Mouse (Mus musculus) forebrain, postnatal 0 days (tissue): ENCODE measurements around the gene Tcea2. TPM values are rescaled to one million over a fixed set of nuclear protein-coding genes. Genes with fewer than 3 reads are reported as not detected.

Source experiments
- ATAC-seq: fragments of 200-750 bp; cut with Nextera tagmentation; 2 replicates; pipeline ENCODE4 v1.8.0; 2017; ENCODE audit warnings: mild to moderate bottlenecking, moderate library complexity
- DNase-seq: peaks from one replicate; pipeline ENCODE4 v3.0.0-alpha.2; 2015
- H3K27ac ChIP-seq: fragments of 300-500 bp; sonication (generic); 2 replicates; pipeline ENCODE4 v1.5.1; 2014; ENCODE audit warnings: low read depth, mild to moderate bottlenecking, antibody characterized with exemption, low read length, moderate library complexity, mixed read lengths
- H3K27me3 ChIP-seq: fragments of 300-500 bp; sonication (generic); 2 replicates; pipeline ENCODE4 v1.6.1; 2014; ENCODE audit warnings: mild to moderate bottlenecking, low read length, mixed read lengths; ENCODE audit not compliant: insufficient read depth
- H3K36me3 ChIP-seq: fragments of 300-500 bp; sonication (generic); 2 replicates; pipeline ENCODE4 v1.6.1; 2014; ENCODE audit warnings: mild to moderate bottlenecking, moderate library complexity; ENCODE audit not compliant: insufficient read depth
- H3K4me1 ChIP-seq: fragments of 300-500 bp; sonication (generic); 2 replicates; pipeline ENCODE4 v1.6.1; 2014; ENCODE audit warnings: antibody characterized with exemption; ENCODE audit not compliant: insufficient read depth
- H3K4me2 ChIP-seq: fragments of 300-500 bp; sonication (generic); 2 replicates; pipeline ENCODE4 v1.6.1; 2014; ENCODE audit warnings: low read depth, mild to moderate bottlenecking, moderate library complexity
- H3K4me3 ChIP-seq: fragments of 300-500 bp; sonication (generic); 2 replicates; pipeline ENCODE4 v1.5.1; 2014; ENCODE audit warnings: low read depth, low read length, mixed read lengths
- H3K9ac ChIP-seq: fragments of 300-500 bp; sonication (generic); 2 replicates; pipeline ENCODE4 v1.6.1; 2014; ENCODE audit warnings: mild to moderate bottlenecking
- H3K9me3 ChIP-seq: fragments of 300-500 bp; sonication (generic); 2 replicates; pipeline ENCODE4 v1.6.1; 2016; ENCODE audit warnings: low read length
- CTCF ChIP-seq: sonication (generic); IDR thresholded peaks from 2 replicates; pipeline ENCODE4 v1.5.1; 2016; ENCODE audit warnings: antibody characterized with exemption, control low read depth, low read depth
- WGBS: fragments of 180-500 bp; shearing (Covaris S2); extraction: QIAGEN DNeasy Blood & Tissue Kit; methylation state at CpG from one replicate; pipeline ENCODE4 v1.1.7; 2014; 5-methylcytosine and 5-hydroxymethylcytosine counted together
- polyA plus RNA-seq: library from polyadenylated mRNA; unstranded; fragments of >200 nt; fragmentation: Nextera tagmentation; extraction: Ambion mirVana; gene quantifications from 2 replicates; pipeline ENCODE4 v1.2.1, GENCODE M21; 2015
- total RNA-seq: library from RNA; depleted of rRNA; stranded (reverse); fragments of >200 nt; gene quantifications from 2 replicates; pipeline ENCODE4 v1.2.3, GENCODE M21; 2014

The Tcea2 gene
- total and polyA plus RNA-seq, 2 experiments from 2014 or later, result 55.6 to 57.5 TPM

GRCm38 (mm10) chr2:181662620-181663297 is 17.4 kb upstream of the Tcea2 start:
- no peak for TF ChIP-seq CTCF
- peaks cover under 1% of the 10 kb centered on the region for H3K27me3 ChIP-seq
- no peak overlapping the region for H3K9ac ChIP-seq
- H3K4me2 ChIP-seq, result no peak overlapping the region
- H3K9me3 ChIP-seq, result no peaks in the 10 kb centered on the region
- no peaks in the 10 kb centered on the region for H3K4me1 ChIP-seq
- WGBS, result 87% methylated on average over 3 of the region's 3 CpGs
- ATAC-seq (no peak), DNase-seq (no peak)
- H3K4me3 ChIP-seq, result no peak overlapping the region
- no peaks in the 10 kb centered on the region for H3K36me3 ChIP-seq
- no peak overlapping the region for H3K27ac ChIP-seq

DNA sequence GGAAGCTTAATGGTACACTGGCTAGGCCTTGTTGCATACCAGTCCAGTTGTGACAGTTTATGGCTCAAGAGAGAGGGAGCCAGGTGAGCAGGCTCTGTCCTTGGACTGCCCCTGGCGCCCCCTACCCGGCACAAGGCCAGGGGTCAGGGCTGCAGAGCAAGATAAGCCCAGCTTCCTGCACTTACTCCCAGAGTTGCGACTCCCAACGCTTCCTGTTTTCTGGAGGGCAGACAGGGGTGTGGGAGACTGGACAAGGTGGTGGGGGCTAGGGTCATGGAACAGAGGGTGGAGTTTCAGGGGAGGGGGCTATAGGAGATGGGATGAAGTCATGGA is 16.8 kb upstream of the Tcea2 start:
- Histone ChIP-seq H3K4me2 (no peak overlapping the region), H3K27ac (no peak overlapping the region), H3K4me3 (no peak overlapping the region), H3K36me3 (no peaks in the 10 kb centered on the region), H3K4me1 (no peaks in the 10 kb centered on the region), H3K9me3 (no peaks in the 10 kb centered on the region), H3K9ac (no peak overlapping the region), H3K27me3 (peaks cover 6% of the 10 kb centered on the region)
- no peak for TF ChIP-seq CTCF
- WGBS, result 35% methylated on average over 4 of the region's 4 CpGs
- ATAC-seq (no peak), DNase-seq (no peak)

- H3K4me1 ChIP-seq, result 0 out of 2 replicates have a peak, but pooled peaks cover 3% of the 10 kb centered on the region
- H3K9ac ChIP-seq, result peak overlapping the region; percentile 51; the same call in 1 of the 2 replicates
- WGBS, result 6% methylated on average over 56 of the region's 56 CpGs
- DNase-seq, result no peak
- H3K27me3 ChIP-seq, result peaks cover 62% of the 10 kb centered on the region
- ATAC-seq, result peak; percentile 21; the same call in 1 of the 2 replicates
- no peak overlapping the region for H3K27ac ChIP-seq
- peak overlapping the region; percentile 66 for H3K4me2 ChIP-seq
- H3K4me3 ChIP-seq, result peak overlapping the region; percentile 43
- peak; percentile 31 for TF ChIP-seq CTCF
- H3K9me3 ChIP-seq, result no peaks in the 10 kb centered on the region
- no peaks in the 10 kb centered on the region for H3K36me3 ChIP-seq
Observed at GRCm38 (mm10) chr2:181670285-181670912, 9.7 kb upstream of the Tcea2 start.

DNA sequence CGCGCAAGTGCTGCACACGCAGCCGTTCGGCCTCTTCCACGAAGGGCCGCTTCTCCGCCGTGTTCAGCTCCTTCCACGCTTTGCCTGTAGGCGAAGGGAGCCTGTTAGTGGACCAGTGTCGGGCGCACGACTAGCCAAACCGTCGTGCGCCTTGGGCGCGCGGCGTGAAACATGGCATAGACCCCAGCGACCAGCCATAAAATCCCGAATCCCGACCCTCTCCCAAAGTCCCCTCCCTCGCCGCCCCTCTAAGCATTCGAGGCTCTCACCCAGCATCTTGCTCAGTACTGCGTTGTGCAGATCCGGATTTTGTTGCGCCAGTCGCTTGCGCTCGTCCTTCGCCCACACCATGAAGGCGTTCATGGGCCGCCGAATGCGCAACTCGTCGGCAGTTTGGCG is 9.2 kb upstream of the Tcea2 start:
- no peak overlapping the region for H3K27ac ChIP-seq
- no peak for TF ChIP-seq CTCF
- H3K27me3 ChIP-seq, result peaks cover 62% of the 10 kb centered on the region
- H3K9ac ChIP-seq, result peak overlapping the region; percentile 51
- ATAC-seq (peak; percentile 46), DNase-seq (peak; percentile 56)
- 3% methylated on average over 41 of the region's 41 CpGs for WGBS
- no peaks in the 10 kb centered on the region for H3K9me3 ChIP-seq
- H3K4me2 ChIP-seq, result peak overlapping the region; percentile 66
- H3K4me3 ChIP-seq, result peak overlapping the region; percentile 43
- H3K36me3 ChIP-seq, result no peaks in the 10 kb centered on the region
- H3K4me1 ChIP-seq, result 0 out of 2 replicates have a peak, but pooled peaks cover 8% of the 10 kb centered on the region

DNA sequence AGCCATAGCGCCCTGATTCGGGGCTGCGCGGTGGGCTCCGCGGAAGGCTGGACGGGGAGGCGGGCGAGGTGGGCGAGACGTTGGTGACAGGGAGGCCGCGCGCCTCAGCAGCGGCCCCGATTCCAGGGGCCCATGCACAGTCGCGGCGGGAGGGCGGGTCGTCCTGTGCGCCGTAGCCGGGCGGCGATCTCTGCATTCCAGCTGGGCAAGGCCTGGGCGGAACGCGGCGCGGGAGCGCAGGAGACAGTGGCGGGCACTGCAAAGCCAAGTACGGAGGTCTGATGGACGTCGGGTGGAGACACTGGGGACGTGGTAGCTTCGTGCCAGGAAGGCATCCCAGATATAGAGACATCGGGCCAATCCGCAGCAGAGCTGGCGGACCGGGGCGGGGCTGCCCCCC is 8.8 kb upstream of the Tcea2 start, which contains the start of gene Sox18:
TSS of gene Sox18 (minus strand) at position 315 of the 400 bp plus-strand sequence.
- ATAC-seq (peak; percentile 30), DNase-seq (no peak)
- 5% methylated on average over 43 of the region's 43 CpGs for WGBS
- Histone ChIP-seq H3K4me2 (peak within 1 kb of the TSS; percentile 66), H3K9me3 (no peaks in the 10 kb centered on the region), H3K36me3 (no peaks in the 10 kb centered on the region), H3K4me1 (0 out of 2 replicates have a peak, but pooled peaks cover 8% of the 10 kb centered on the region), H3K27ac (no peak within 1 kb of the TSS), H3K4me3 (peak within 1 kb of the TSS; percentile 43), H3K27me3 (peaks cover 62% of the 10 kb centered on the region), H3K9ac (peak within 1 kb of the TSS; percentile 51)
- TF ChIP-seq CTCF, result no peak

DNA sequence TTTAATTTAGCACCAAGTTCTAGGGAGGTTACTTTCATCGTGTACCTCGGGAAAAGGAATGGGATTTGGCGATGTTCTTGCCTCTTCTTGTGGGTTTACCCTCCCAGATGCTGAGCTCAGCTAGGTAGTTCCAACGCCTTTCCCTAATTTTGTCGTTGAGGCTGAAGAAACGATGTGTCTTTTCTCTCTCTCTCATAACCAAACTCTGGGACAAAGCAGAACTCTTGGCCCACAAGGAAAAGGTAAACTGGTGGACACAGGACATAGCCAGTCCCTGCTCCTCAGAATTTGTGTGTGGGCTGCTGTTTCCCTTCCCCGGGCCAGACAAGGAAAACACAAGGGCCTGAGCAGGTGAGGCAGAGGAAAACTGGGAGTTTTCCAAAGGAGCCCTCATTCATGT is 8.1 kb upstream of the Tcea2 start:
- Histone ChIP-seq H3K4me2 (no peak overlapping the region), H3K36me3 (no peaks in the 10 kb centered on the region), H3K27ac (no peak overlapping the region), H3K9ac (no peak overlapping the region), H3K4me3 (no peak overlapping the region), H3K9me3 (no peaks in the 10 kb centered on the region), H3K4me1 (0 out of 2 replicates have a peak, but pooled peaks cover 8% of the 10 kb centered on the region), H3K27me3 (peaks cover 62% of the 10 kb centered on the region)
- DNase-seq (no peak), ATAC-seq (no peak)
- WGBS, result 28% methylated on average over 7 of the region's 7 CpGs
- TF ChIP-seq CTCF, result no peak

GRCm38 (mm10) chr2:181673501-181673900 is 6.6 kb upstream of the Tcea2 start:
- 42% methylated on average over 1 of the region's 1 CpGs for WGBS
- no peak for TF ChIP-seq CTCF
- Histone ChIP-seq H3K27ac (no peak overlapping the region), H3K4me3 (no peak overlapping the region), H3K4me1 (0 out of 2 replicates have a peak, but pooled peaks cover 8% of the 10 kb centered on the region), H3K27me3 (peaks cover 54% of the 10 kb centered on the region), H3K9ac (no peak overlapping the region), H3K4me2 (no peak overlapping the region), H3K36me3 (no peaks in the 10 kb centered on the region), H3K9me3 (no peaks in the 10 kb centered on the region)
- ATAC-seq (no peak), DNase-seq (no peak)
